ENCODE assay signal across 8 mouse cellular contexts in genomic region chr12:8454487-8454886, GRCm38 (mm10). TPM values are rescaled to one million over a fixed set of nuclear protein-coding genes. Genes with fewer than 3 reads are reported as not detected.
DNase-seq lines count a peak whose midpoint lies in the region; ATAC-seq and TF ChIP-seq lines count a peak whose summit lies in the region.

No protein-coding gene starts in this region.

- ATAC-seq in forebrain, embryonic 15.5 days (replicated peaks) = peak; percentile 42; the same call in 1 of the 2 replicates
- no peak for ATAC-seq in forebrain, embryonic 11.5 days (replicated peaks; ENCODE audit: low FRiP score)
- ATAC-seq in midbrain, embryonic 11.5 days (ENCODE audit: low FRiP score) = no peak
- ATAC-seq in midbrain, embryonic 13.5 days = no peak

- WGBS in forebrain, embryonic 15.5 days = 48% methylated on average over 3 of the region's 3 CpGs
- 85% methylated on average over 3 of the region's 3 CpGs for WGBS in forebrain, embryonic 11.5 days
- WGBS in midbrain, embryonic 11.5 days = 93% methylated on average over 3 of the region's 3 CpGs
- 80% methylated on average over 3 of the region's 3 CpGs for WGBS in midbrain, embryonic 13.5 days

- no peak overlapping the region for H3ac ChIP-seq in myocyte (ENCODE audit: control insufficient read depth, insufficient read length)

- H3K27me3 ChIP-seq in forebrain, embryonic 15.5 days = no peaks in the 10 kb centered on the region
- H3K27me3 ChIP-seq in forebrain, embryonic 11.5 days (ENCODE audit: control insufficient read depth, insufficient read depth, low read length) = no peaks in the 10 kb centered on the region
- no peaks in the 10 kb centered on the region for H3K27me3 ChIP-seq in midbrain, embryonic 11.5 days (ENCODE audit: control insufficient read depth, insufficient read depth, low read length)
- no peaks in the 10 kb centered on the region for H3K27me3 ChIP-seq in midbrain, embryonic 13.5 days
- H3K27me3 ChIP-seq in myocyte (ENCODE audit: control insufficient read depth, insufficient read depth, insufficient read length) = no peaks in the 10 kb centered on the region

- no peak overlapping the region for H3K4me2 ChIP-seq in forebrain, embryonic 15.5 days (replicated peaks)
- no peak overlapping the region for H3K4me2 ChIP-seq in forebrain, embryonic 11.5 days (ENCODE audit: low read depth, low read length, severe bottlenecking)
- no peak overlapping the region for H3K4me2 ChIP-seq in midbrain, embryonic 11.5 days
- no peak overlapping the region for H3K4me2 ChIP-seq in midbrain, embryonic 13.5 days (replicated peaks)
- H3K4me2 ChIP-seq in myocyte (ENCODE audit: low read depth) = peak overlapping the region; percentile 62

- H3K9me3 ChIP-seq in forebrain, embryonic 15.5 days = no peaks in the 10 kb centered on the region
- H3K9me3 ChIP-seq in forebrain, embryonic 11.5 days (ENCODE audit: control insufficient read depth, low read length) = no peaks in the 10 kb centered on the region
- H3K9me3 ChIP-seq in midbrain, embryonic 11.5 days (ENCODE audit: control insufficient read depth, low read length) = no peaks in the 10 kb centered on the region
- H3K9me3 ChIP-seq in midbrain, embryonic 13.5 days = no peaks in the 10 kb centered on the region

- peaks cover 6% of the 10 kb centered on the region for H3K4me1 ChIP-seq in forebrain, embryonic 15.5 days
- H3K4me1 ChIP-seq in forebrain, embryonic 11.5 days (replicated peaks; ENCODE audit: control insufficient read depth, insufficient read depth, low read length) = peaks cover 5% of the 10 kb centered on the region; the same call in 1 of the 2 replicates
- no peaks in the 10 kb centered on the region; the same call in 1 of the 2 replicates for H3K4me1 ChIP-seq in midbrain, embryonic 11.5 days (ENCODE audit: control insufficient read depth, insufficient read depth, low read length)
- 0 out of 2 replicates have a peak, but pooled peaks cover 3% of the 10 kb centered on the region for H3K4me1 ChIP-seq in midbrain, embryonic 13.5 days (replicated peaks)

- no peaks in the 10 kb centered on the region for H3K79me2 ChIP-seq in myocyte (ENCODE audit: control insufficient read depth, insufficient read depth)

- no peak overlapping the region for H3K4me3 ChIP-seq in forebrain, embryonic 15.5 days
- no peak overlapping the region for H3K4me3 ChIP-seq in forebrain, embryonic 11.5 days (ENCODE audit: low read depth, low read length)
- H3K4me3 ChIP-seq in midbrain, embryonic 11.5 days (ENCODE audit: low read depth, low read length) = no peak overlapping the region
- no peak overlapping the region for H3K4me3 ChIP-seq in midbrain, embryonic 13.5 days (replicated peaks)
- H3K4me3 ChIP-seq in myocyte = no peak overlapping the region

- no peak for TF ChIP-seq POLR2A in myocyte (IDR thresholded peaks at IDR 0.05; ENCODE audit: insufficient read length, low read depth)

- no peak for DNase-seq in forebrain, embryonic 11.5 days (ENCODE audit: low spot score)
- peak; percentile 23 for DNase-seq in midbrain, embryonic 11.5 days (ENCODE audit: low spot score, missing footprints)
- peak; percentile 76 to 92 for DNase-seq in layer of hippocampus, adult 18-20 months (ENCODE audit: low spot score in 2 of 2)
- DNase-seq in spleen, adult 18-20 months = no peak
- no peak for DNase-seq in thymus, postnatal 14 days

- H3K9ac ChIP-seq in forebrain, embryonic 15.5 days (replicated peaks) = no peak overlapping the region
- H3K9ac ChIP-seq in forebrain, embryonic 11.5 days (ENCODE audit: low read length) = no peak overlapping the region
- H3K9ac ChIP-seq in midbrain, embryonic 11.5 days (ENCODE audit: low read length) = no peak overlapping the region
- H3K9ac ChIP-seq in midbrain, embryonic 13.5 days (replicated peaks) = no peak overlapping the region

- no peak overlapping the region for H3K27ac ChIP-seq in forebrain, embryonic 15.5 days (replicated peaks)
- H3K27ac ChIP-seq in forebrain, embryonic 11.5 days (ENCODE audit: low read depth, low read length) = no peak overlapping the region
- no peak overlapping the region for H3K27ac ChIP-seq in midbrain, embryonic 11.5 days (ENCODE audit: low read depth, low read length)
- H3K27ac ChIP-seq in midbrain, embryonic 13.5 days = no peak overlapping the region

- no peaks in the 10 kb centered on the region for H3K36me3 ChIP-seq in forebrain, embryonic 15.5 days
- no peaks in the 10 kb centered on the region for H3K36me3 ChIP-seq in forebrain, embryonic 11.5 days (ENCODE audit: control insufficient read depth, insufficient read depth, low read length)
- H3K36me3 ChIP-seq in midbrain, embryonic 11.5 days (ENCODE audit: control insufficient read depth, insufficient read depth, low read length) = no peaks in the 10 kb centered on the region
- no peaks in the 10 kb centered on the region for H3K36me3 ChIP-seq in midbrain, embryonic 13.5 days
- H3K36me3 ChIP-seq in myocyte (ENCODE audit: control insufficient read depth, insufficient read depth) = no peaks in the 10 kb centered on the region

TF ChIP-seq in myocyte, 11 proteins besides CTCF, POLR2A, EP300 and RAD21:
- TF ChIP-seq REST (IDR thresholded peaks at IDR 0.05; ENCODE audit: insufficient read depth, insufficient read length) (no peak), USF1 (IDR thresholded peaks at IDR 0.05; ENCODE audit: low read depth) (peak; percentile 34), MYOG (IDR thresholded peaks at IDR 0.05; ENCODE audit: control insufficient read depth in 1 of 3, insufficient read depth in 1 of 3, insufficient read length in 2 of 3, low read depth in 2 of 3) (peak in 1 of 3 experiments; percentile 49), MYOD1 (IDR thresholded peaks at IDR 0.05; ENCODE audit: control insufficient read depth in 1 of 3, insufficient read length in 2 of 3, low read depth in 2 of 3) (peak in 1 of 3 experiments; percentile 47)

RNA-seq across cellular contexts. Expression of gene Rhob, which starts 45.3 kb away (rescaled TPM):
- polyA plus RNA-seq in forebrain, embryonic 15.5 days (2015; fragmentation: Nextera tagmentation; extraction: Ambion mirVana) = 73.8 and 77.6 TPM in 2 replicates
- polyA plus RNA-seq in forebrain, embryonic 11.5 days (2014; fragmentation: Nextera tagmentation; extraction: Ambion mirVana) = 55.1 and 58.3 TPM in 2 replicates
- polyA plus RNA-seq in midbrain, embryonic 11.5 days (2014; fragmentation: Nextera tagmentation; extraction: Ambion mirVana) = 58.4 and 59.8 TPM in 2 replicates
- 55.1 and 67.8 TPM in 2 replicates for polyA plus RNA-seq in midbrain, embryonic 13.5 days (2015; fragmentation: Nextera tagmentation; extraction: Ambion mirVana)
- 100 to 1,000 TPM; 360 to 385 TPM for total RNA-seq in layer of hippocampus, adult 18-20 months (2021)
- polyA plus RNA-seq in myocyte (2012; fragmentation: generic; extraction: Trizol) = 415 TPM

Comparison
In these comparisons a context has a peak if more than half of its experiments do, and no peak if none do; other contexts are left out.
1. DNase-seq: peak in midbrain, embryonic 11.5 days (single experiment) and layer of hippocampus, adult 18-20 months (2 of 2); none in forebrain, embryonic 11.5 days (single experiment), spleen, adult 18-20 months (0 of 2) and thymus, postnatal 14 days (single experiment).